Mouse (Mus musculus): ENCODE data around the gene Chd5. TPM values are rescaled to one million over a fixed set of nuclear protein-coding genes. Genes with fewer than 3 reads are reported as not detected.

The Chd5 gene
- polyA plus RNA-seq, 1 experiment from 2014 or later: 0.20 TPM

GRCm38 (mm10) chr4:152405143-152405542 is 66.7 kb downstream of the Chd5 start:
- Histone ChIP-seq H3K4me2 (ENCODE audit: low read depth) (no peak overlapping the region), H3K36me3 (ENCODE audit: control insufficient read depth, insufficient read depth, low read length) (no peaks in the 10 kb centered on the region), H3K9me3 (ENCODE audit: control insufficient read depth, low read length) (no peaks in the 10 kb centered on the region), H3K4me3 (ENCODE audit: low read depth, low read length) (no peak overlapping the region), H3K4me1 (ENCODE audit: control insufficient read depth, insufficient read depth, low read length) (no peaks in the 10 kb centered on the region), H3K27ac (ENCODE audit: low read depth, low read length) (no peak overlapping the region), H3K27me3 (ENCODE audit: control insufficient read depth, insufficient read depth, low read length) (no peaks in the 10 kb centered on the region), H3K9ac (ENCODE audit: low read length) (no peak overlapping the region)
- WGBS: 70% methylated on average over 6 of the region's 6 CpGs
- no peak for ATAC-seq (ENCODE audit: insufficient read depth, low FRiP score, low TSS enrichment)
- no peak for DNase-seq (ENCODE audit: low spot score)

GRCm38 (mm10) chr4:152405671-152406201 is 67.3 kb downstream of the Chd5 start:
- Histone ChIP-seq H3K4me2 (ENCODE audit: low read depth) (no peak overlapping the region), H3K9ac (ENCODE audit: low read length) (no peak overlapping the region), H3K4me3 (ENCODE audit: low read depth, low read length) (no peak overlapping the region), H3K36me3 (ENCODE audit: control insufficient read depth, insufficient read depth, low read length) (no peaks in the 10 kb centered on the region), H3K4me1 (ENCODE audit: control insufficient read depth, insufficient read depth, low read length) (no peaks in the 10 kb centered on the region), H3K27ac (ENCODE audit: low read depth, low read length) (no peak overlapping the region), H3K27me3 (ENCODE audit: control insufficient read depth, insufficient read depth, low read length) (no peaks in the 10 kb centered on the region), H3K9me3 (ENCODE audit: control insufficient read depth, low read length) (no peaks in the 10 kb centered on the region)
- ATAC-seq (ENCODE audit: insufficient read depth, low FRiP score, low TSS enrichment): no peak
- no peak for DNase-seq (ENCODE audit: low spot score)
- 78% methylated on average over 7 of the region's 7 CpGs for WGBS

- no peak for ATAC-seq (ENCODE audit: insufficient read depth, low FRiP score, low TSS enrichment)
- Histone ChIP-seq H3K27ac (ENCODE audit: low read depth, low read length) (no peak overlapping the region), H3K36me3 (ENCODE audit: control insufficient read depth, insufficient read depth, low read length) (no peaks in the 10 kb centered on the region), H3K4me2 (ENCODE audit: low read depth) (no peak overlapping the region), H3K9me3 (ENCODE audit: control insufficient read depth, low read length) (no peaks in the 10 kb centered on the region), H3K4me1 (ENCODE audit: control insufficient read depth, insufficient read depth, low read length) (no peaks in the 10 kb centered on the region), H3K27me3 (ENCODE audit: control insufficient read depth, insufficient read depth, low read length) (no peaks in the 10 kb centered on the region), H3K4me3 (ENCODE audit: low read depth, low read length) (no peak overlapping the region), H3K9ac (ENCODE audit: low read length) (no peak overlapping the region)
- DNase-seq (ENCODE audit: low spot score): no peak
- 83% methylated on average over 8 of the region's 8 CpGs for WGBS
Observed at GRCm38 (mm10) chr4:152406531-152406930, 68.1 kb downstream of the Chd5 start.

GRCm38 (mm10) chr4:152410961-152411360 is 72.5 kb downstream of the Chd5 start:
- H3K27me3 ChIP-seq (ENCODE audit: control insufficient read depth, insufficient read depth, low read length): no peaks in the 10 kb centered on the region
- 83% methylated on average over 13 of the region's 13 CpGs for WGBS
- no peak overlapping the region for H3K27ac ChIP-seq (ENCODE audit: low read depth, low read length)
- ATAC-seq (ENCODE audit: insufficient read depth, low FRiP score, low TSS enrichment) (no peak), DNase-seq (ENCODE audit: low spot score) (no peak)
- no peaks in the 10 kb centered on the region for H3K9me3 ChIP-seq (ENCODE audit: control insufficient read depth, low read length)
- H3K4me1 ChIP-seq (ENCODE audit: control insufficient read depth, insufficient read depth, low read length): no peaks in the 10 kb centered on the region
- no peak overlapping the region for H3K9ac ChIP-seq (ENCODE audit: low read length)
- no peak overlapping the region for H3K4me2 ChIP-seq (ENCODE audit: low read depth)
- no peak overlapping the region for H3K4me3 ChIP-seq (ENCODE audit: low read depth, low read length)
- H3K36me3 ChIP-seq (ENCODE audit: control insufficient read depth, insufficient read depth, low read length): no peaks in the 10 kb centered on the region

- Histone ChIP-seq H3K4me2 (ENCODE audit: low read depth) (no peak overlapping the region), H3K9ac (ENCODE audit: low read length) (no peak overlapping the region), H3K4me1 (ENCODE audit: control insufficient read depth, insufficient read depth, low read length) (no peaks in the 10 kb centered on the region), H3K27me3 (ENCODE audit: control insufficient read depth, insufficient read depth, low read length) (no peaks in the 10 kb centered on the region), H3K9me3 (ENCODE audit: control insufficient read depth, low read length) (no peaks in the 10 kb centered on the region), H3K4me3 (ENCODE audit: low read depth, low read length) (no peak overlapping the region), H3K27ac (ENCODE audit: low read depth, low read length) (no peak overlapping the region), H3K36me3 (ENCODE audit: control insufficient read depth, insufficient read depth, low read length) (no peaks in the 10 kb centered on the region)
- DNase-seq (ENCODE audit: low spot score) (no peak), ATAC-seq (ENCODE audit: insufficient read depth, low FRiP score, low TSS enrichment) (no peak)
- WGBS: 81% methylated on average over 3 of the region's 3 CpGs
Observed at GRCm38 (mm10) chr4:152412524-152413080, 74.2 kb downstream of the Chd5 start.

- WGBS: 45% methylated on average over 28 of the region's 28 CpGs
- Histone ChIP-seq H3K4me3 (ENCODE audit: low read depth, low read length) (no peak overlapping the region), H3K27ac (ENCODE audit: low read depth, low read length) (no peak overlapping the region), H3K4me1 (ENCODE audit: control insufficient read depth, insufficient read depth, low read length) (0 out of 2 replicates have a peak, but pooled peaks cover 4% of the 10 kb centered on the region), H3K9me3 (ENCODE audit: control insufficient read depth, low read length) (no peaks in the 10 kb centered on the region), H3K27me3 (ENCODE audit: control insufficient read depth, insufficient read depth, low read length) (no peaks in the 10 kb centered on the region), H3K4me2 (ENCODE audit: low read depth) (no peak overlapping the region), H3K36me3 (ENCODE audit: control insufficient read depth, insufficient read depth, low read length) (no peaks in the 10 kb centered on the region), H3K9ac (ENCODE audit: low read length) (no peak overlapping the region)
- DNase-seq (ENCODE audit: low spot score) (peak; percentile 40), ATAC-seq (ENCODE audit: insufficient read depth, low FRiP score, low TSS enrichment) (no peak)
Observed at GRCm38 (mm10) chr4:152418229-152419060, 80.0 kb downstream of the Chd5 start.

GRCm38 (mm10) chr4:152423576-152423975 is 85.1 kb downstream of the Chd5 start:
- 92% methylated on average over 6 of the region's 6 CpGs for WGBS
- Histone ChIP-seq H3K9me3 (ENCODE audit: control insufficient read depth, low read length) (no peaks in the 10 kb centered on the region), H3K36me3 (ENCODE audit: control insufficient read depth, insufficient read depth, low read length) (no peaks in the 10 kb centered on the region), H3K4me1 (ENCODE audit: control insufficient read depth, insufficient read depth, low read length) (0 out of 2 replicates have a peak, but pooled peaks cover 2% of the 10 kb centered on the region), H3K27ac (ENCODE audit: low read depth, low read length) (no peak overlapping the region), H3K9ac (ENCODE audit: low read length) (no peak overlapping the region), H3K27me3 (ENCODE audit: control insufficient read depth, insufficient read depth, low read length) (no peaks in the 10 kb centered on the region), H3K4me3 (ENCODE audit: low read depth, low read length) (no peak overlapping the region), H3K4me2 (ENCODE audit: low read depth) (no peak overlapping the region)
- ATAC-seq (ENCODE audit: insufficient read depth, low FRiP score, low TSS enrichment) (no peak), DNase-seq (ENCODE audit: low spot score) (no peak)

- WGBS: 41% methylated on average over 4 of the region's 4 CpGs
Observed at GRCm38 (mm10) chr4:152424341-152424740, 85.9 kb downstream of the Chd5 start.

GRCm38 (mm10) chr4:152424922-152425321 is 86.5 kb downstream of the Chd5 start:
- H3K4me1 ChIP-seq (ENCODE audit: control insufficient read depth, insufficient read depth, low read length): no peaks in the 10 kb centered on the region
- H3K36me3 ChIP-seq (ENCODE audit: control insufficient read depth, insufficient read depth, low read length): no peaks in the 10 kb centered on the region
- no peaks in the 10 kb centered on the region for H3K9me3 ChIP-seq (ENCODE audit: control insufficient read depth, low read length)
- peak; percentile 40 for DNase-seq (ENCODE audit: low spot score)
- no peak overlapping the region for H3K27ac ChIP-seq (ENCODE audit: low read depth, low read length)
- no peak for ATAC-seq (ENCODE audit: insufficient read depth, low FRiP score, low TSS enrichment)
- no peak overlapping the region for H3K4me2 ChIP-seq (ENCODE audit: low read depth)
- no peak overlapping the region for H3K9ac ChIP-seq (ENCODE audit: low read length)
- 70% methylated on average over 5 of the region's 5 CpGs for WGBS
- no peak overlapping the region for H3K4me3 ChIP-seq (ENCODE audit: low read depth, low read length)
- no peaks in the 10 kb centered on the region for H3K27me3 ChIP-seq (ENCODE audit: control insufficient read depth, insufficient read depth, low read length)

More at GRCm38 (mm10) chr4:152424341-152424740, 85.9 kb downstream of the Chd5 start:
- ATAC-seq (ENCODE audit: insufficient read depth, low FRiP score, low TSS enrichment) (no peak), DNase-seq (ENCODE audit: low spot score) (peak; percentile 53)
- H3K4me2 ChIP-seq (ENCODE audit: low read depth): no peak overlapping the region
- H3K27me3 ChIP-seq (ENCODE audit: control insufficient read depth, insufficient read depth, low read length): no peaks in the 10 kb centered on the region
- no peaks in the 10 kb centered on the region for H3K9me3 ChIP-seq (ENCODE audit: control insufficient read depth, low read length)
- H3K4me1 ChIP-seq (ENCODE audit: control insufficient read depth, insufficient read depth, low read length): no peaks in the 10 kb centered on the region
- no peaks in the 10 kb centered on the region for H3K36me3 ChIP-seq (ENCODE audit: control insufficient read depth, insufficient read depth, low read length)
- H3K9ac ChIP-seq (ENCODE audit: low read length): no peak overlapping the region
- no peak overlapping the region for H3K27ac ChIP-seq (ENCODE audit: low read depth, low read length)
- no peak overlapping the region for H3K4me3 ChIP-seq (ENCODE audit: low read depth, low read length)
